Mouse (Mus musculus): Measurements from ENCODE around the gene Kdm1b. TPM values are rescaled to one million over a fixed set of nuclear protein-coding genes. Genes with fewer than 3 reads are reported as not detected.

Gene Kdm1b
- polyA plus RNA-seq, 1 experiment from 2014 or later: 9.9 TPM

DNA sequence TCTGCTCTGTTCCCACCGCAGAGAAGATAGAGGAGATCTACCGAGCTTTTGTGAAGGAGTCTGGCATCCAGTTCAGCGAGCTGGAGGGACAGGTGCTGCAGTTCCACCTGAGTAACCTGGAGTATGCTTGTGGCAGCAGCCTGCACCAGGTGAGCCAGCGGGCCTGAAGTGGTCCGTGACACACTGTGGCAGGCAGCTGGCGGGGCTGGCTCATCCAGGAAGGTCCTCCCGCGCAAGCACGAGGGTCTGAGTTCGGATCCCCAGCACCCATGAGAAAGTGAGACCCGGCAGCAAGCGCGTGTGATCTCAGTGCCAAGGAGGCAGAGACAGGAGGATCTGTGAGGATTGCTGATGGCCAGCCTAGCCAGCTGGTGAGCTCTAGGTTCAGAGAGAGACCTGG is 28.6 kb downstream of the Kdm1b start:
- H3K27ac ChIP-seq (ENCODE audit: low read length): no peak overlapping the region
- peaks cover 5% of the 10 kb centered on the region; the same call in 1 of the 2 replicates for H3K36me3 ChIP-seq (ENCODE audit: control insufficient read depth, insufficient read depth)
- 96% methylated on average over 13 of the region's 13 CpGs for WGBS
- ATAC-seq (replicated peaks; ENCODE audit: extremely low read depth, insufficient read depth, low FRiP score): no peak
- no peaks in the 10 kb centered on the region for H3K4me1 ChIP-seq (ENCODE audit: control insufficient read depth, insufficient read depth, low read length)
- H3K9ac ChIP-seq (ENCODE audit: low read length): no peak overlapping the region
- H3K9me3 ChIP-seq (replicated peaks; ENCODE audit: control insufficient read depth, low read length): no peaks in the 10 kb centered on the region
- H3K4me2 ChIP-seq (ENCODE audit: low read depth, low read length): no peak overlapping the region
- H3K4me3 ChIP-seq (ENCODE audit: low read length): no peak overlapping the region
- no peaks in the 10 kb centered on the region for H3K27me3 ChIP-seq (ENCODE audit: control insufficient read depth, insufficient read depth, low read length)

DNA sequence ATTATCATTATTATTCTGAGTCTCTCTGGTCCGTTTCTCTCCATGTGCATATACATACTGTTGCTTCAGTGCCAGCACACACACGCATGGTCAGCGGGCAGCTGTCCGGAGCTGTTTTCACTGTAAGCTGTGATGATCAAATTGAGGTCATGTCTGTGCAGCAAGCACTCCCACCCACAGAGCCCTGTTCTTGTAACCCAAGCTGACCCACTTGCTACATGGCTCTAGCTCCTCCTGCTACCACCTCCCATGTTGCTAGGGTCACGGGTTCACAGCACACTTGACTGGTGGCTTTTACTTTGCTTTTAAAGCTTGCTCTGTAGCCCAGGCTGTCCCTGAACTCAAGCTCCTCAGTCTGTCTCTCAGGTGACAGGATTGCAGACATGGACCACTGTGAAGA is 29.2 kb downstream of the Kdm1b start:
- H3K4me1 ChIP-seq (ENCODE audit: control insufficient read depth, insufficient read depth, low read length): no peaks in the 10 kb centered on the region
- no peak for ATAC-seq (replicated peaks; ENCODE audit: extremely low read depth, insufficient read depth, low FRiP score)
- H3K27me3 ChIP-seq (ENCODE audit: control insufficient read depth, insufficient read depth, low read length): no peaks in the 10 kb centered on the region
- H3K9me3 ChIP-seq (replicated peaks; ENCODE audit: control insufficient read depth, low read length): no peaks in the 10 kb centered on the region
- no peak overlapping the region for H3K4me3 ChIP-seq (ENCODE audit: low read length)
- H3K27ac ChIP-seq (ENCODE audit: low read length): no peak overlapping the region
- WGBS: 90% methylated on average over 5 of the region's 5 CpGs
- H3K9ac ChIP-seq (ENCODE audit: low read length): no peak overlapping the region
- no peak overlapping the region for H3K4me2 ChIP-seq (ENCODE audit: low read depth, low read length)
- peaks cover 2% of the 10 kb centered on the region; the same call in 1 of the 2 replicates for H3K36me3 ChIP-seq (ENCODE audit: control insufficient read depth, insufficient read depth)

DNA sequence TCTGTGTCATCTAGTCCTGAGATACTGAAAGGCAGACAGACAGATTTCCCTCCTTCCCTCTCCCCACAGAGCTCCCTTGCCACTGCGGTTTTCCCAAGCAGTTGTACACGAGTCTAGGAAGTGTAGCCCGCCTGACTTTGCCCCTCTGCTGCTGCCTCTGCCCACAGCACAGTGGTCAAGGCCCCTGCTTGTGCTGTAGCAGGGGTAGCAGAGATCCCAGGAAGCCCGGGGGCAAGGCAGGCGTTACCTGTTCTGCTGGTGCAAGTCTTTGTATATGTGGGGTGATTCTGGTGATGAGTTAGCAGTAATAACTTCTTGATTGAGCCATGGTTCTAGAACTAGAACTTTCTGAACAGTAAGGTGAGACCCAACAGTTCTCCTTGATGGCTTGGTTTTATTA is 32.9 kb downstream of the Kdm1b start:
- no peaks in the 10 kb centered on the region for H3K27me3 ChIP-seq (ENCODE audit: control insufficient read depth, insufficient read depth, low read length)
- peaks cover 5% of the 10 kb centered on the region for H3K36me3 ChIP-seq (ENCODE audit: control insufficient read depth, insufficient read depth)
- no peaks in the 10 kb centered on the region for H3K9me3 ChIP-seq (replicated peaks; ENCODE audit: control insufficient read depth, low read length)
- no peak overlapping the region for H3K4me2 ChIP-seq (ENCODE audit: low read depth, low read length)
- H3K27ac ChIP-seq (ENCODE audit: low read length): no peak overlapping the region
- no peaks in the 10 kb centered on the region for H3K4me1 ChIP-seq (ENCODE audit: control insufficient read depth, insufficient read depth, low read length)
- no peak for ATAC-seq (replicated peaks; ENCODE audit: extremely low read depth, insufficient read depth, low FRiP score)
- 84% methylated on average over 5 of the region's 5 CpGs for WGBS
- no peak overlapping the region for H3K4me3 ChIP-seq (ENCODE audit: low read length)
- H3K9ac ChIP-seq (ENCODE audit: low read length): no peak overlapping the region

DNA sequence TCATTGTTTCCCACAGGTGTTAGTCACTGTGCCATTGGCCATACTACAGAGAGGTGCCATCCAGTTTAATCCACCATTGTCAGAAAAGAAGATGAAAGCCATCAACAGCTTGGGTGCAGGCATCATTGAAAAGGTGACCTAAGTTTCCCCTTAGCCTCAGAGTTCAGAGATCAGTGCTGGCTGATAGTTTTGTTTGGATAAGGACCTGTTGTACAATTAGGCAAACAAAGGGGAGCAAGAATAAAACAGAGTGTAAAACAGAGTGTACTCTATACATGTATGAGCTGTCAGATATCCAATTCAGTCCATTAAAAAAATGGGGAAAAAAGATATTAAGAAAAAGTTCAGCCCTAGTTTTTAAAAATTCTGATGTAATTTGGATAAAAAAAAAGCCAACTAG is 34.1 kb downstream of the Kdm1b start:
- H3K4me1 ChIP-seq (ENCODE audit: control insufficient read depth, insufficient read depth, low read length): no peaks in the 10 kb centered on the region
- no peak overlapping the region for H3K27ac ChIP-seq (ENCODE audit: low read length)
- ATAC-seq (replicated peaks; ENCODE audit: extremely low read depth, insufficient read depth, low FRiP score): no peak
- H3K4me2 ChIP-seq (ENCODE audit: low read depth, low read length): no peak overlapping the region
- no peak overlapping the region for H3K4me3 ChIP-seq (ENCODE audit: low read length)
- no peaks in the 10 kb centered on the region for H3K9me3 ChIP-seq (replicated peaks; ENCODE audit: control insufficient read depth, low read length)
- H3K9ac ChIP-seq (ENCODE audit: low read length): no peak overlapping the region
- H3K36me3 ChIP-seq (ENCODE audit: control insufficient read depth, insufficient read depth): peaks cover 7% of the 10 kb centered on the region
- H3K27me3 ChIP-seq (ENCODE audit: control insufficient read depth, insufficient read depth, low read length): no peaks in the 10 kb centered on the region

DNA sequence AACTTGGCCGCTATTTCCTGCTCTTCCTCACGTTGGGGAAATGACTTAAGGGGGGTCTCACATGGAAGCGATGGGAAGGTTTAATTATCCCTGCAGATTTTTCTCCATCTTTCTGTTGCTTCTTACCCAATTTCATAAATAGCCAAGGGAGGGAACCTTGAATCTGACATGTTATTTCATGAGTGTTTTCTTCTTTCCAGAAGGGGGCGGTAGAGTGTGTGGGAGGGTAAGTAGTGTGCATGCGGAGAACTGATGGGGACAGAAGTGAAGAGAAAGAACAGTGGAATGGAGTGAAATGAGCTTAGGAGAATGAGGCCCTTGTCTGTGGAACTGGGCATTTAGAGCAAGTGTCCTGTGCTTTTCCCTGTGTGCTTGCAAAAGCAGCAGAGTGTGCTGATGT is 35.5 kb downstream of the Kdm1b start:
- H3K27ac ChIP-seq (ENCODE audit: low read length): no peak overlapping the region
- ATAC-seq (replicated peaks; ENCODE audit: extremely low read depth, insufficient read depth, low FRiP score): no peak
- no peak overlapping the region for H3K4me3 ChIP-seq (ENCODE audit: low read length)
- H3K4me1 ChIP-seq (ENCODE audit: control insufficient read depth, insufficient read depth, low read length): no peaks in the 10 kb centered on the region
- no peaks in the 10 kb centered on the region for H3K9me3 ChIP-seq (replicated peaks; ENCODE audit: control insufficient read depth, low read length)
- WGBS: 81% methylated on average over 5 of the region's 5 CpGs
- H3K9ac ChIP-seq (ENCODE audit: low read length): no peak overlapping the region
- H3K27me3 ChIP-seq (ENCODE audit: control insufficient read depth, insufficient read depth, low read length): no peaks in the 10 kb centered on the region
- no peak overlapping the region for H3K4me2 ChIP-seq (ENCODE audit: low read depth, low read length)
- peaks cover 12% of the 10 kb centered on the region for H3K36me3 ChIP-seq (ENCODE audit: control insufficient read depth, insufficient read depth)

DNA sequence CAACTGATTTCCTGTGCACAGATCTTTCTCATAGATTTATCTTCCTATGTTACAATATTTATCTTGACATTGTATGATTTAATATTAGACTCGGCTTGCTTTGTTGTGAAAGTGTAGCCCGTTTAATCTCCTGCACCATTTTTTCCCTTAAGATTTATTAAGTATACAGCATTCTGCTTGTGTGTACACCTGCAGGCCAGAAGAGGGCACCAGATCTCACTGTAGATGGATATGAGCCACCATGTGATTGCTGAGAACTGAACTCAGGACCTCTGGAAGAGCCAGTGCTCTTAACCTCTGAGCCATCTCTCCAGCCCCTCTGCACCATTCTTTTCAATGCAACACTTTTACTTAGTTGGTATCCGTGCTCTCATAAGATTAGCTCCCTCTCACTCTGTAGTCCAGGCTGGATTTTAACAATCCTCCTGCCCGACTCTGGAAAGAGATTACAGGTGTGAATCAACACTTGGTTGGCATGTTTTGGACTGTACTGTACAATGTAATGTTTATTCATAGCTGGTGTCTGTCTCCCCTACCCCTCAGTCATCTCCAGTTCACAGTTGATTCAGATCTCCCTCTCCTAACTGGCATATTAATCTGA is 37.7 kb downstream of the Kdm1b start:
- WGBS: 92% methylated on average over 4 of the region's 4 CpGs
- H3K36me3 ChIP-seq (ENCODE audit: control insufficient read depth, insufficient read depth): peaks cover 14% of the 10 kb centered on the region

DNA sequence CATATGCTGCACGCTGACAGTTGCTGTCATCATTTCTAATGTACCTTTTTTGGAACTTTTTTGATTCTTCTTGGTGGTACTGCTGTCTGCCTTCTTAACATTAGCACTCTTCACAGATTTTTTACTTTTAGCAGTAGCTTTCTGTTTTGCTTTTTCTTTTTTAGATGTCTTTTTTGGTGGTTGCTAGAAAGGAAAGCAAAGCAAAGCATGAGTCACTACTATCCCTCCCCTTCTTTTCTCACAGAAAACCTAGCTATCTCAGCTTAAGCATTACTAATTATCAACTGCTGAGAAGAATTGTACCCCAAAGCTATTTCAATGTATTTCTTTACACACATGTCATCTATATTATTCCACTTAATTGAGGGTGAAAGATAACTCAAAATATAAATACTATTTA is 45.1 kb downstream of the Kdm1b start:
- Histone ChIP-seq H3K9ac (ENCODE audit: low read length) (no peak overlapping the region), H3K4me2 (ENCODE audit: low read depth, low read length) (no peak overlapping the region), H3K4me3 (ENCODE audit: low read length) (no peak overlapping the region), H3K9me3 (replicated peaks; ENCODE audit: control insufficient read depth, low read length) (no peaks in the 10 kb centered on the region), H3K27ac (ENCODE audit: low read length) (no peak overlapping the region), H3K27me3 (ENCODE audit: control insufficient read depth, insufficient read depth, low read length) (no peaks in the 10 kb centered on the region), H3K4me1 (ENCODE audit: control insufficient read depth, insufficient read depth, low read length) (no peaks in the 10 kb centered on the region), H3K36me3 (ENCODE audit: control insufficient read depth, insufficient read depth) (peaks cover 28% of the 10 kb centered on the region)
- no peak for ATAC-seq (replicated peaks; ENCODE audit: extremely low read depth, insufficient read depth, low FRiP score)
- 85% methylated on average over 1 of the region's 1 CpGs for WGBS

More for the DNA sequence above, 37.7 kb downstream of the Kdm1b start:
- H3K27ac ChIP-seq (ENCODE audit: low read length): no peak overlapping the region
- no peak overlapping the region for H3K9ac ChIP-seq (ENCODE audit: low read length)
- H3K9me3 ChIP-seq (replicated peaks; ENCODE audit: control insufficient read depth, low read length): no peaks in the 10 kb centered on the region
- H3K4me1 ChIP-seq (ENCODE audit: control insufficient read depth, insufficient read depth, low read length): no peaks in the 10 kb centered on the region
- no peak overlapping the region for H3K4me2 ChIP-seq (ENCODE audit: low read depth, low read length)
- H3K27me3 ChIP-seq (ENCODE audit: control insufficient read depth, insufficient read depth, low read length): no peaks in the 10 kb centered on the region
- H3K4me3 ChIP-seq (ENCODE audit: low read length): no peak overlapping the region
- ATAC-seq (replicated peaks; ENCODE audit: extremely low read depth, insufficient read depth, low FRiP score): no peak

DNA sequence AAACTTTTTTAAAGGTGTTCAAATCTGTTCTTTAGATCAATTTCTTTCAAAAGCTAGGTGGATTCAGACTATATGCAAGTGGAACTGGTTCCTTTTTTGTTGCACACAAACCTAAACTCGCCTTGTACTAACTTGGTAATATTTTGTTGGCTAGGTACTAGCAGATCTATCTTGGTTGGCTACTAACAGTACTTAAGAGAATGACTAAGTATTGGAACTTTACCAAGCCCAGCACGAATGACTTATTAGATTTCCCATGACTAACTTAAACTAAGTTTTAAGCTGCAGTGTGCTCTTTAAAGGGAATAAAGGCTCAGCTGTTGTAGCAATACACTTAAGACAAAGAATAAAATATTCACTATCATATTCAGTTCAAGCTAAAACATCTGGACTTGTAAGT is 46.0 kb downstream of the Kdm1b start:
- Histone ChIP-seq H3K36me3 (ENCODE audit: control insufficient read depth, insufficient read depth) (peaks cover 32% of the 10 kb centered on the region), H3K4me3 (ENCODE audit: low read length) (no peak overlapping the region), H3K27me3 (ENCODE audit: control insufficient read depth, insufficient read depth, low read length) (no peaks in the 10 kb centered on the region), H3K4me1 (ENCODE audit: control insufficient read depth, insufficient read depth, low read length) (no peaks in the 10 kb centered on the region), H3K27ac (ENCODE audit: low read length) (no peak overlapping the region), H3K4me2 (ENCODE audit: low read depth, low read length) (no peak overlapping the region), H3K9ac (ENCODE audit: low read length) (no peak overlapping the region), H3K9me3 (replicated peaks; ENCODE audit: control insufficient read depth, low read length) (no peaks in the 10 kb centered on the region)
- ATAC-seq (replicated peaks; ENCODE audit: extremely low read depth, insufficient read depth, low FRiP score): no peak
- 76% methylated on average over 2 of the region's 2 CpGs for WGBS

DNA sequence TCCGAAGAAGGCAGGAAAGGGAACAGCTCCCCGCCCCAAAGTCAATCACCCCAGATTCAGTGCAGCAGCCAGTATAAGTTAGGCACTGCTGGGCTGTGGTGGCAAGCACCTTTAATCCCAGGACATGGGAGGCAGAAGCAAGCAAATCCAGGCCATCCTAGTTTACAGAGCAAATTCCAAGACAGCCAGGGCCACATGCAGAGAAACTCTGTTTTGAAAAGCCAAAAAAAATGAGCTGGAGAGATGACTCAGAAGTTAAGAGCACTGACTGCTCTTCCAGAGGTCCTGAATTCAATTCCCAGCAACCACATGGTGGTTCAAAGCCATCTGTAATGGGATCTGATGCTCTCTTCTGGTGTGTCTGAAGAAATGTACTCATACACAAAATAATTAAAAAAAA is 50.5 kb downstream of the Kdm1b start:
- WGBS: 93% methylated on average over 2 of the region's 2 CpGs
- no peak overlapping the region for H3K9ac ChIP-seq (ENCODE audit: low read length)
- no peak overlapping the region for H3K4me3 ChIP-seq (ENCODE audit: low read length)
- peaks cover 5% of the 10 kb centered on the region; the same call in 1 of the 2 replicates for H3K4me1 ChIP-seq (ENCODE audit: control insufficient read depth, insufficient read depth, low read length)
- ATAC-seq (replicated peaks; ENCODE audit: extremely low read depth, insufficient read depth, low FRiP score): no peak
- H3K4me2 ChIP-seq (ENCODE audit: low read depth, low read length): no peak overlapping the region
- H3K36me3 ChIP-seq (ENCODE audit: control insufficient read depth, insufficient read depth): peaks cover 35% of the 10 kb centered on the region
- no peaks in the 10 kb centered on the region for H3K9me3 ChIP-seq (replicated peaks; ENCODE audit: control insufficient read depth, low read length)
- H3K27me3 ChIP-seq (ENCODE audit: control insufficient read depth, insufficient read depth, low read length): no peaks in the 10 kb centered on the region
- no peak overlapping the region for H3K27ac ChIP-seq (ENCODE audit: low read length)
